Mouse (Mus musculus) forebrain, embryonic 14.5 days (tissue): ENCODE data around the gene Uba1. TPM values are rescaled to one million over a fixed set of nuclear protein-coding genes. Genes with fewer than 3 reads are reported as not detected.

Source experiments
- ATAC-seq: fragments of 200-750 bp; cut with Nextera tagmentation; 2 replicates; pipeline ENCODE4 v1.8.0; 2017; ENCODE audit warnings: mild to moderate bottlenecking, moderate library complexity
- DNase-seq: peaks from one replicate; pipeline ENCODE4 v3.0.0-alpha.2; 2015; ENCODE audit warnings: low spot score
- H3K27ac ChIP-seq: fragments of 300-500 bp; sonication (generic); 2 replicates; pipeline ENCODE4 v1.5.1; 2014; ENCODE audit warnings: low read depth, mild to moderate bottlenecking, control low read depth, low read length, moderate library complexity
- H3K27me3 ChIP-seq: fragments of 300-500 bp; sonication (generic); replicated peaks from 2 replicates; pipeline ENCODE4 v1.6.1; 2014; ENCODE audit warnings: low read length, control low read depth, mixed read lengths; ENCODE audit not compliant: control insufficient read depth, insufficient read depth
- H3K36me3 ChIP-seq: fragments of 300-500 bp; sonication (generic); 2 replicates; pipeline ENCODE4 v1.6.1; 2014; ENCODE audit warnings: low read length, control low read depth; ENCODE audit not compliant: control insufficient read depth, insufficient read depth
- H3K4me1 ChIP-seq: fragments of 300-500 bp; sonication (generic); 2 replicates; pipeline ENCODE4 v1.6.1; 2014; ENCODE audit warnings: antibody characterized with exemption, low read length, control low read depth; ENCODE audit not compliant: control insufficient read depth, insufficient read depth
- H3K4me2 ChIP-seq: fragments of 300-500 bp; sonication (generic); 2 replicates; pipeline ENCODE4 v1.6.1; 2014; ENCODE audit warnings: mild to moderate bottlenecking, control low read depth, low read length
- H3K4me3 ChIP-seq: fragments of 300-500 bp; sonication (generic); 2 replicates; pipeline ENCODE4 v1.5.1; 2014; ENCODE audit warnings: low read depth, low read length, control low read depth
- H3K9ac ChIP-seq: fragments of 300-500 bp; sonication (generic); 2 replicates; pipeline ENCODE4 v1.6.1; 2014; ENCODE audit warnings: mild to moderate bottlenecking, low read length, control low read depth, moderate library complexity
- H3K9me3 ChIP-seq: fragments of 300-500 bp; sonication (generic); replicated peaks from 2 replicates; pipeline ENCODE4 v1.6.1; 2016; ENCODE audit warnings: low read length, control low read depth, mixed read lengths; ENCODE audit not compliant: control insufficient read depth
- WGBS: fragments of 180-500 bp; shearing (Covaris S2); extraction: QIAGEN DNeasy Blood & Tissue Kit; methylation state at CpG from one replicate; pipeline ENCODE4 v1.1.7; 2014; 5-methylcytosine and 5-hydroxymethylcytosine counted together
- polyA plus RNA-seq: library from polyadenylated mRNA; unstranded; fragments of >200 nt; fragmentation: Nextera tagmentation; extraction: Ambion mirVana; gene quantifications from 2 replicates; pipeline ENCODE4 v1.2.1, GENCODE M21; 2014

Uba1 gene
- polyA plus RNA-seq = 287 and 341 TPM in 2 replicates

DNA sequence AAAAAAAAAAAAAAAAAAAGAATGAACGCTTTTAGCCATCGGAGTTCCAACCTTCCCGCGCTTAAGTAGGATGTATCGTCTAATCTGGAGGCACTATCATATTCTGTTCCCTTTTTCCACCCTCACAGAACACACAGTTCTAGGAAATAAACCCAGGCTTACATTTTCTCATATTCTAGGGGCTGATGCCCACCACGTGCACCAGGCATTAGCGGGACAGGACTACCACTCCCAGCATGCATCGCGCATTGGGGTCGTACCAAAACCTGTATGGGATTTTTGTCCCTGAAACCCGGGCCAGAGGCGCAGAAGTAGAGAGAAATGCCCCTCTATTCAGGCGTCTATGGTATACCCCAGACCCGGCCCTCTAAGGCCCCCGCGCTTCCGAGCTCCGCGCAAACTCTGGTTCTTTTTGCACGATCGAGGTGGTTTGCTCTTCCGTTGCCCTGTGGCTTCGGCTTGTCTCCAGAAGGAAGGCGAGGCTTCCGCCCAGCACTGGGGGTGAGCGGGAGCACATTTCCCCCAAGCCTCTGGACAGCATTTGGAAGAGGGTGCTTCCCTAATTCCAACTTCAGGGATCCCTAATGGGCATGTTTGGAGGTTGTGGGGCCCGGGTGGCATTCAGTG is at the start of gene Uba1:
TSS of gene Uba1 (plus strand) at position 301 of the 627 bp plus-strand sequence.
- Histone ChIP-seq H3K4me1 (no peaks in the 10 kb centered on the region), H3K36me3 (no peaks in the 10 kb centered on the region), H3K27ac (no peak within 1 kb of the TSS; the same call in 1 of the 2 replicates), H3K9ac (peak within 1 kb of the TSS; percentile 30; the same call in 1 of the 2 replicates), H3K4me2 (peak within 1 kb of the TSS; percentile 69), H3K4me3 (peak within 1 kb of the TSS; percentile 39), H3K9me3 (no peaks in the 10 kb centered on the region), H3K27me3 (no peaks in the 10 kb centered on the region)
- DNase-seq = peak; percentile 95
- ATAC-seq = peak; percentile 83
- WGBS = 27% methylated on average over 27 of the region's 27 CpGs

DNA sequence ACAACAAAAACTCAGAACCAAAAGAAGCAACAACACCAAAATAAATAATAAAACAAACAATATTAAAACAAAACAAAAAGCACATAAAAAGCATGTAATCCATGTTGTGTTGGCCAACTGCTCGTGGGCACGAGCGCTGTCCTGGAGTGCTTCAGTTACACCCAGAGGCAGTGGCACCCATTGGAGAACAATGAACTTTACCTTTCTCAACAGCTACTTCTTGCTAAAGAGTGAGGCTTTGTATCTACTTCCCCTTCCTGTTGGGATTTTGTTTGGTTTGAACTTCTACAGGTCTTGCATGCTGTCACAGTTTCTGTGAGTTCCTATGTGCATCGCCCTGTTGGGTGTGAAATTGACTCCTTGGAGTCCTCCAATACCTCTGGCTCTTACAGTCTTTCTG is 49.6 kb upstream of the Uba1 start:
- no peaks in the 10 kb centered on the region for H3K4me1 ChIP-seq
- no peak overlapping the region for H3K4me3 ChIP-seq
- H3K9ac ChIP-seq = no peak overlapping the region
- H3K9me3 ChIP-seq = no peaks in the 10 kb centered on the region
- no peaks in the 10 kb centered on the region for H3K36me3 ChIP-seq
- H3K27ac ChIP-seq = no peak overlapping the region
- H3K4me2 ChIP-seq = no peak overlapping the region
- ATAC-seq (no peak), DNase-seq (no peak)
- no peaks in the 10 kb centered on the region for H3K27me3 ChIP-seq
- 73% methylated on average over 4 of the region's 4 CpGs for WGBS

DNA sequence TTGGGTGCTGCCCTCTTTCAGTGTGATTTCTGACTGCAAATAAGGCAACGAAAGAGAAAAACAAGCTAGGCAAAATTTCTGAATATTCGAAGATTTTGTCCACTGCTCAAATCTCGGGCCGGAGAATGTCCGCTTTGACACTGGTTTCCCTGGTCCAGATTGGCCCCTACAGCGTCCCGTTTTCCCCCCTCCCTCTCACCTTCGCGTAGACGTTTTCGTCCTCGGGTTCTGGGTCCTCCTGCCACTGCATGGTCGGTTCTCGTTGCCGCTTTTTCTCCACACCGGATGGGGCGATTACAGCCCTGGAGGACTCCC is 41.3 kb upstream of the Uba1 start:
- whole genome bisulfite sequencing = 34% methylated on average over 17 of the region's 17 CpGs
- DNase-seq = no peak

DNA sequence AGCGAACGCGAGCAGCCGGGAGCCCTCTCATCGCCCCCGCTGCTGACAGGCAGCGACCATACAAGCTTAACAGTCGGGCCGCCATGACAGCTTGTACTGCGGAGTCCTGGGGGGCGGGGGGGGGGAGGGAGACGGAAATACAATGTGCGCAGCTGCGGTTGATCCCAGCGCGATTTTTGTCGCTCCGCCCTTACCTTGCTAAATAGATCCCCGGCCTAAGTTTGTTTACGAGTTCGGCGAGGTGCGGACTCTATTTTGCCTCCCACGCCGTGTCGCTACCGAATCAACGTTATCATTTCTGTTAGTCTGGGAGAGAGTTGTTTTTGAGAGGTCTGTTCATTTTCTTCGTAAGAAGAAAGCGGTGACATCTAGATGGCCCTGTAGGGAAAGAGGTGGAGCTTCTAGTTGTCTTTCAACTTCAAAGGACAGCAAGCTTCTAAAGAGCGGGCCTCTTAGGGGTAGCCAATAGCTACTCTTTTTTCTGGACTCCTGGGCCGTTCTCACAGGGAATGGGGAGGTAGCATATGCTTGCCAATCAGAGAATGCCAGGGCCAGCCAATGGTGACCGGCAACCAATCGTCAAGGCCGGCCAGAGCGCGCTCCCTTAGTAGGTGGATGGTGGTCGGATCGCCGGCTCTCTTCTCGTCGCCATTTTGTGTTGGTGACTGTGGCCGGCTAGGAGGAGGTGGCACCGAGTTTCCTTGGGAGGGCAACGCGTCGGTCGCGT is 40.8 kb upstream of the Uba1 start, which contains the start of the genes Rbm10 and Ndufb11:
TSS of gene Rbm10 (plus strand) at position 328 of the 727 bp plus-strand sequence.
TSS of gene Ndufb11 (minus strand) at position 444 of the 727 bp plus-strand sequence.
- Histone ChIP-seq H3K4me1 (peaks cover 5% of the 10 kb centered on the region; the same call in 1 of the 2 replicates), H3K27ac (peak within 1 kb of the TSS; percentile 88), H3K9me3 (no peaks in the 10 kb centered on the region), H3K36me3 (peaks cover 17% of the 10 kb centered on the region; the same call in 1 of the 2 replicates), H3K4me2 (peak within 1 kb of the TSS; percentile 57), H3K27me3 (no peaks in the 10 kb centered on the region), H3K4me3 (peak within 1 kb of the TSS; percentile 47), H3K9ac (peak within 1 kb of the TSS; percentile 68)
- peak; percentile 85 for DNase-seq
- WGBS = 31% methylated on average over 49 of the region's 49 CpGs
- ATAC-seq = peak; percentile 97

More for the DNA sequence above, 41.3 kb upstream of the Uba1 start:
- Histone ChIP-seq H3K27me3 (no peaks in the 10 kb centered on the region), H3K4me2 (peak overlapping the region; percentile 55), H3K36me3 (peaks cover 16% of the 10 kb centered on the region; the same call in 1 of the 2 replicates), H3K27ac (peak overlapping the region; percentile 88), H3K9me3 (no peaks in the 10 kb centered on the region), H3K9ac (peak overlapping the region; percentile 63), H3K4me1 (peaks cover 5% of the 10 kb centered on the region; the same call in 1 of the 2 replicates), H3K4me3 (peak overlapping the region; percentile 47)
- ATAC-seq = no peak

DNA sequence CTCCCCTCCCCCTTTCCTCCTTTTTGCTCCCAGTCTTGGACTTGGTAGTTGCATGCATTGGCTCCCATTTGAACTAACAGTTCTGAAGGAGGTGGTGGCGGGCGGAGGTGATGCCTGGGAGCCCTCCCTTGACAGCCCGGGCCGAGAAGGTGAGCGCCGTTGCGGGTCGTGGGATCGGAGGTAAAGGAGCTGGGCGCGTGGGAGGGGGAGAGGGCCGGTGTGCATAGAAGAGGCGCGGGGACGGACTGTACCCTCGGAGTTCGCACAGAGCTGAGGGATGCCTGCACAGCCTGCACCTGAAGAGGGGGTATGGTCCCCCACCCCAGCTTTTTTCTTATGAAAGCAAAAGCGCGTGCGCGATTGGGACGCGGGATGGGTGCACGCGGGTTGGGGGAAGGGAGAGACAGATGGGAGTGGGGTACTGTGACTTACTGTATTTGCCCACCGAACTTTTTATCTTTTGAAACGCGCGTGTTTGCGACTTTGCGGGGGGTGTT is 40.2 kb upstream of the Uba1 start:
- H3K4me1 ChIP-seq = peaks cover 5% of the 10 kb centered on the region; the same call in 1 of the 2 replicates
- H3K36me3 ChIP-seq = peaks cover 17% of the 10 kb centered on the region; the same call in 1 of the 2 replicates
- peak overlapping the region; percentile 68 for H3K9ac ChIP-seq
- ATAC-seq (peak; percentile 64), DNase-seq (peak; percentile 73)
- 37% methylated on average over 31 of the region's 31 CpGs for WGBS
- H3K4me3 ChIP-seq = peak overlapping the region; percentile 47
- no peaks in the 10 kb centered on the region for H3K27me3 ChIP-seq
- H3K27ac ChIP-seq = peak overlapping the region; percentile 88
- no peaks in the 10 kb centered on the region for H3K9me3 ChIP-seq
- peak overlapping the region; percentile 57 for H3K4me2 ChIP-seq

DNA sequence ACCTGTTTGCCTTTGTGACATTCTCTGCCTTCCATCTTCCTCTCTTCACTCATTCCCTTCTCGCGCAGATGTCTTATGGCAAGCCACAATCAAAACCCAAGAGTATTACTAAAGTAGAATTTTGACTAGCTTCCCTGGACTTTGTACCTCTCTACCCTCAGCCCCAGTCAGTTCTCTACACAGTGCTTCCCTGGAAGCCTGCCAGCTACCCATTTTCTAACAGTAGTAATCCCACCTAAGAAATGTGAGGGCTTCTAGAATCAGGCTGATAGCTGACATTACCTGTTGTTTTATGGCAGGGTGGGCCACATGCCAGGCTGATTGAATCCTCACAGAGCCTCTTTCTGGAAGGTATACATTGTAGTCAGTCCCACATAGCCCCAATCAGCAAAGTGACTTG is 20.0 kb upstream of the Uba1 start:
- 96% methylated on average over 2 of the region's 2 CpGs for WGBS
- no peaks in the 10 kb centered on the region for H3K27me3 ChIP-seq
- H3K27ac ChIP-seq = no peak overlapping the region
- no peaks in the 10 kb centered on the region for H3K4me1 ChIP-seq
- H3K9ac ChIP-seq = no peak overlapping the region
- no peak overlapping the region for H3K4me3 ChIP-seq
- no peak for ATAC-seq
- H3K4me2 ChIP-seq = no peak overlapping the region
- peaks cover 57% of the 10 kb centered on the region for H3K36me3 ChIP-seq
- H3K9me3 ChIP-seq = no peaks in the 10 kb centered on the region
- no peak for DNase-seq

DNA sequence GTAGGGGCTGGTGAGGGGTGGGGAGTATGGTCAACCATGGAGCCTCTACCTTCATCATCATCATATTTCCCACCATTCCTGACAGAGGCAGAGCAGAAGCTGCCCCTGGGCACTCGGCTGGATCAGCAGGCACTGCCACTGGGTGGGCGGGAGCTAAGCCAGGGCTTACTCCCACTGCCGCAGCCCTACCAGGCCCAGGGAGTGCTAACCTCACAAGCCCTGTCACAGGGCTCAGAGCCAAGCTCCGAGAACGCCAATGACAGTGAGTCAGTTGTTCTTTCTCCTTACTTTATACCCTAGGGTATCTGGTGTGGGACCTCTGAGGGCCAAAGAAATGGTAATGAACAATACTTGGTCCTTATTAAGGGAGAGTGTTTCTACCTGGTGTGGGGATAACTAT is 13.3 kb upstream of the Uba1 start:
- WGBS = 83% methylated on average over 5 of the region's 5 CpGs

DNA sequence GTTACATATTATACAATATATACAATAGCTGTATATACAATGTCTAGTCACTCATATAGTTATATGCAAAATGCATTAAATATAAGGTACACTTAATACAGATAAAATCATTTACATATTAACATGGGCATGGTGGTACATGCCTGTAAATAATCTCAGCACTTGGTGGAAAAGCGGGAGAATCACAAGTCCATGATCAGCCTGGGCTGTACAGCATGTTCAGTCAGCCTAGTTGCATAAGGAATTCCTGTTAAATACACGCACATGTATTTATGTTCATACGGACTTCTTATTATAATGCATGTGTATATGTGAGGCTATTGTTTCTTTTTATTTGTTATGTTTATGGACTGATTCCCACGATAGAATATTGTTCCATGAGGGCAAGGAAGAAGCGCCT is 533 bp upstream of the Uba1 start:
- H3K36me3 ChIP-seq = no peaks in the 10 kb centered on the region
- ATAC-seq (no peak), DNase-seq (no peak)
- no peak overlapping the region for H3K9ac ChIP-seq
- H3K9me3 ChIP-seq = no peaks in the 10 kb centered on the region
- peak overlapping the region; percentile 39; the same call in 1 of the 2 replicates for H3K4me3 ChIP-seq
- no peak overlapping the region for H3K27ac ChIP-seq
- H3K27me3 ChIP-seq = no peaks in the 10 kb centered on the region
- no peaks in the 10 kb centered on the region for H3K4me1 ChIP-seq
- H3K4me2 ChIP-seq = peak overlapping the region; percentile 69
- WGBS = 38% methylated on average over 5 of the region's 5 CpGs

More for the DNA sequence above, 13.3 kb upstream of the Uba1 start:
- Histone ChIP-seq H3K36me3 (peaks cover 83% of the 10 kb centered on the region), H3K27me3 (no peaks in the 10 kb centered on the region), H3K9me3 (no peaks in the 10 kb centered on the region), H3K9ac (no peak overlapping the region), H3K27ac (no peak overlapping the region), H3K4me2 (no peak overlapping the region), H3K4me1 (no peaks in the 10 kb centered on the region), H3K4me3 (no peak overlapping the region)
- DNase-seq (no peak), ATAC-seq (no peak)
